Mouse (Mus musculus): ENCODE data around the gene Arf4. TPM values are rescaled to one million over a fixed set of nuclear protein-coding genes. Genes with fewer than 3 reads are reported as not detected.

Arf4 gene
- 100 to 1,000 TPM; 125 to 128 TPM for total RNA-seq (2021)

DNA sequence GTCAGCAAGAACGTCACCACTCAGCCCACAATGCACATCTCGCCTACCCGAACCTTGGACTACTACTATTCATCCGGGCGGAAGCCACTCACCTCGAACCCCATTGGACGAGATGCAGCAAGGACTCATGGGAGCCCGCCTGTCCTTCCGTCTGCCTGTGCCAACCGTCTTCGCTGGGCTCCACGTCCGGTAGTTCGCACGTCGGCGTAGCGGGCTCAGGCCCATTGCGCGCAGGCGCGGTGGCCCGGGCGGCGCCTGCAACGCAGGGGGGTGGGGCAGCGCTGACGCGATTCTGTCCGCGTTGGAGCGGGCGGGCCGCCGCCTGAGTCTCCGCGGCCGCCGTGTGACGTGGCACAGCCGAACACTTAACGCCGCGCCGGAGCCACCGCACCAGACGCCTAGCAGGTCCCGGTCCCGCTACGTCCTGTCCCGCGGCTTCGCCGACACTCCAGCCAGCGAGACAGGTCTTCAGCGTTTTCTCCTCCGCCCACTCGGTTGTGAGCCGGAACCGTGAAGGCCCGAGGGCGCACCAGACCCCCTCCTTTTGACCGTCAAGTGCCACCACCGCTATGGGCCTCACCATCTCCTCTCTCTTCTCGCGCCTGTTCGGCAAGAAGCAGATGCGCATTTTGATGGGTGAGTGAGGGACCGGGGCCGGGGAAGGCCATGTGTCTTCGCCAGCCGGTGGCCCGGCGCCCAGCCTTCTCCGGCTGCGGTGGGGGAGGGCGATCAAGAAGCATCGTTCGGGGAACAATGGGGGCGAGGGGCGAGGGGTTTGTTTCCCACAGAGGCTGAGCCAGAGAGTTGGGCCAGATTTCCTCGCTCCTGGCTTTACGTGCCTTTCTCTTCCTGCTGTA lies at the start of gene Arf4:
Gene Arf4, plus strand, starts transcription at position 224 of the 857 bp plus-strand sequence.
- peak; percentile 97 to 98 for DNase-seq

DNA sequence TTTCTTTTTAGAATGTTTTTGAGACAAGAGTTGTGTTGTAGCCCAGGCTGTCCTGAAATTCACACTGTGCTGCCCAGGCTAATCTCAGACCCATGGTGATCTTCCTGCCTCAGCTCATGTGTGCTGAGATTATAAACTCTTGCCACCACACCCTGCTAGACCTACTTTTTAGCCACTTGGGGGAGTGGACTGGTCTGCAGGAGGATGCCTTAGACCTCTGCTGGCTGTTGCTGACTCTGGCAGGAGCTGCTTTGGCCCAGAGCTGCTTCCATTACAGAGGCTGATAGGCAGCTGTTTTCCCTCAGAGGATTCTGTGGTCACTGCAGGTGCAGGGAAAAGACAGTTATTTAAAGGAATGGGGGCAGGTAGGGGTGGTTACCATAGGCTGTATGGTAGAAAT lies 46.5 kb upstream of the Arf4 start:
- no peak for DNase-seq

DNA sequence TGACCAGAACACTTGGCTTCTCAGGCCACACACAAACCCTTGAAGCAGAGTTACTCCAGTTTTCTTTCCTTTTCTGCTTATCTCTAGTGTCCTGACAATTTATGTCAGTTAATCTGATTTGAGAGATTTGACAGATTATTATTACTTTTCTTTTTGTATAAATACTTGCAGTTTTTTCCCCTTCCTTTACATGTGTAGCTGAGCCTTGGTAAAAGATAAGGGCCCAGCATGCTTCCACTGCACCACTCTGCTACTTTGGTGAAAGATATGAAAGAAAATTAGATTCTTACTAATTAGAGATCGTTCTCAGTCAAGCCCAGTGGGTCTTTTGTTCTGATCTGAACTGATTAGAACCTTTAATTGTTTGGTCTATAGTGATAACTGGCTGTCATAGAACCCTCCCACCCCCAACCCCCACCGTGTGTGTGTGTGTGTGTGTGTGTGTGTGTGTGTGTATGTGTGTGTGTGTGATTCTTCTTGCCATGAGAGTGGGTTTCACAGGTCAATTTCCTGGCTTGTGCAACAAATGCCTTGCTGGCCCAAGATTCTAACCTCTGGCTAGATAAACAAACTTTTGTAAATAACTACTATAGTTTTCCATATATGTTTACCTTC lies 44.5 kb upstream of the Arf4 start:
- no peak for DNase-seq

DNA sequence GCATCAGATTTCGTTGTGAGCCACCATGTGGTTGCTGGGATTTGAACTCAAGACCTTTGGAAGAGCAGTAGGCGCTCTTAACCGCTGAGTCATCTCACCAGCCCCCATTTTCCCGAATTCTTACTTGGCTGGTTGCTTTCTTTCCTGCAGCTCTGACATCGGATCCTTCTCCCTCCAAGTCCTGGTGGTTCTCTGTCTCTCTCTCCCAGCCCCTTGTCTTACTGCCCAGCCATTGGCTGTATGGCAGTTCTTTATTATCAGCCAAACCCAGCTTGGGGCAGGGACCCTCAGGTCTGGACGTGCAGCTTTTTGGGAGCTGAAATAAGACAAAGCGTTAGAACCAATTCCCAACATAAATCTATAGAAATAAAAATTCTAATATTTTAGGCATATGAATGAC lies 42.7 kb upstream of the Arf4 start:
- DNase-seq: no peak

DNA sequence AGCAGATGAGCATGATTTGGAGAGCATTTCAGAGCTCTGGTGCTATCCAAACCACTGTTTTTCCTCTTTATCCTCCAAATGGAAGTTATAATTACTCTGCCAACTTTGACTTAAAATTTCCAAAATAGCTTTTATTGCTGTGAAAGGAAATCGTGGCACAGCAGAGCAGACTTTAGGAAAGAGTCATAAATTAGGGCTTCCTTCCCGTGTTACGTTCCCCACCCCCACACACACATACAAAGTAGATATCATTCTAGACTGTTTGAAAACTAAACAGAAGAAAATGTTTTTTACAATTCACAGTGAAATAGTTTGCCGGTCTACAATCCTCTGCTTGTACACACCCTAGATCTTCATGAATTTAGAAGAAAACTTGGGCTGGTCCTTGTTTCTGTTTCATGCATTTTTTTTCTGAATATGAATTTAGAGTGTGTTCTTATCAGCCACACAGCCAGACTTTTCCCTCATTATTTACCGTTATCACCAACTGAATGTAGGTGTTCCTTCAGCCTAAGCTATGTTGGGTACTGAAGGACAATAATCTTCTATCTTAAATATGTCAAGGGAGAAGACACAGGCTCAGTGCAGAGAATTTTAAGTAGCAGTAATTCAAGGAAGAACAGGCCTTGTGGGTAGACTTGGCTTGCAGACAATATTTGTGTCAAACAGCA lies 42.0 kb upstream of the Arf4 start:
- DNase-seq: no peak

DNA sequence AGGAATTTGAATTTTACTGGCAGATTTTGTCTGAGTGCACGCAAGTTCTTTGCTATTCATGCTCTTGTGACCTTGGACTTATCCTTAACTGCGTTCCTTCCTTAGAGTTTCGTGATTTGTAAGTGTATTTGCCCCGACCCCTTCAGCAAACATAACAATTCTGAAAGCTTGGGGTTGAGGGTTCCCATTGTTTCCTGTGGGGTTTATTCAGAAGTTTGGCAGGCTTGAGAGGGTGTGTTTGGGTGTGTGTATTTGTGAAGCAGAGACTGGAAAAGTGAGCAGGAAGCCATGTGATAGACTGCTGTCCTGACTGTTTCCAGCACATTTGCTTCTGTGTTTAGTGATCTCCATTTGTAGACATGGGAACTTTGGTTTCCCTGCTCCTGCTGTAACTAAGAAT lies 32.5 kb upstream of the Arf4 start:
- no peak for DNase-seq

DNA sequence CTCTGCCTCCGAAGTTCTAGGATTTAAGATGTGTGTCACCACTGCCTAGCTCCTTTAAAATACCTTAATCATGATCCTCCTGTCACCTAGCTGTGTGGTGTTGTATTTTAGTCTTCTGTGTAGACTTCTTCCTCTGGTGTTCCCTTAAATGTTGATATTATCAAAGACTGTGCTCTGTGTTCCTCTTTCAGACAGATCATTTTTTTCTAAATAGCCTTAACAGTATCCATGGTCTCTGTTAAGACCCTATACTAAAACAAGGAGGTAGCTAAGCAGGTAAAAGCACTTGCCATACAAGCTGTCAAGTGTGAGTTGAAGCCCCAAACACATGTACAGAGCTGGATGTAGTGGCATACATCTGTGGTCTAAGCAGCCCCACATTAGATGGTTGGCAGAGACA lies 28.2 kb upstream of the Arf4 start:
- DNase-seq: no peak

DNA sequence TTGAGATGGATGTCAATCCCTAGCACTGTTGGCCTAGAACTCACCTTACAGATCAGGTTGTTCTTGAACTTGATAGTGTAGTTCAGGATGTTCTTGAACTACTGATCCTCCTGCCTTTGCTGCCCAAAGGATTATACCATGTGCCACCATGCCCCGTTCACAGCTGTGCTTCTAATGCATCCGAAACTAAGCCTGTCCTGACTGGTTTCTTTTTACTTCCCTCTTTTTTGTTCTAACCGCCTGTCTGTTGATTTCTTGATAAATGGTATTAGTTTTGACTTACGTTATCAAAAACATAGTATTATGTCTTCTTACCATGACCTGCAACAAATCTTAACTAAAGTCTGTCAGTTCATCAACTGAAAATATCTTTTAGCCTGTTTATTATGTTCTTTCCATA lies 27.2 kb upstream of the Arf4 start:
- no peak for DNase-seq

DNA sequence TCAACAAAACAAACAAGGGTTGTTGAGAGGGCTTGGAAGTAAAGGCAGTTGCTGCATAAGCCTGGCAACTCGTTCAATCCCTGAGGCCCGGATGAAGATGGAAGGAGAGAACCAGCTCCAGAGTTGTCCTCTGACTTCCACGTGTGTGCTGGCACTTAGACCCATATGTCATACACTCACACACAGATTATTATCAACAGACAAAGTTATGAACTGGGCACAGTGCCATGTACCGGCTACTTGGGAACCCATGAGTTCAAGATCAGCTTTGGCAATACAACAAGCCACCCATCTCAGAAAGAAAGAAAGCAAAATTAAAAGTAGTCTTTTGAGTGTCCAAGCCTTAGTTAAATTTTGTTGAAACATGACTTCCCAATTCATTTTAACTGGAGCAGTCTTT lies 12.6 kb upstream of the Arf4 start:
- no peak for DNase-seq

DNA sequence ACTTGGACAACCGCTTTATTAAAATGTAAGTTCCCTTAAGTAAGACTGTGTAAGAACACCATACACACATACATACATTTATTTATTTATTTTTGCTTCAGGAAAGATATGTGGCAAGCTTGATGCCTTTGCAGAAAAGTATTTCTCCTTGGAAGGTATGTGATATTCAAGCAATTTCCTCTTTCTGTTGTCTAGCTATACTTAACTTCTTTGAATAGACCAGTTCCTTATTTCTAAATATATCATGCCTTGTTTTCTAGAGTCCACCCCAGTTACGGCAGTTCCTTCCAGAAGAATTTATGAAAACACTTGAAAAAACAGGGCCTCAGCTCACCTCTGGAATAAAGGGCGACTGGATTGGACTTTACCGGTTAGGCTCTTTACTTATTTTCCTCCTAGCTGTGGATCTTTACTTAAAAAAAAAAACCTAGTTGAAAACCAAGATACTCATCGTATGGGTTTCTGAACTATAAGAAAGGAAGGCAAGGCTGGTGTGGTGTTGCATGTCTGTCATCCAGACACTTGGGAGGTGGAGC lies 11.2 kb upstream of the Arf4 start:
- no peak for DNase-seq

DNA sequence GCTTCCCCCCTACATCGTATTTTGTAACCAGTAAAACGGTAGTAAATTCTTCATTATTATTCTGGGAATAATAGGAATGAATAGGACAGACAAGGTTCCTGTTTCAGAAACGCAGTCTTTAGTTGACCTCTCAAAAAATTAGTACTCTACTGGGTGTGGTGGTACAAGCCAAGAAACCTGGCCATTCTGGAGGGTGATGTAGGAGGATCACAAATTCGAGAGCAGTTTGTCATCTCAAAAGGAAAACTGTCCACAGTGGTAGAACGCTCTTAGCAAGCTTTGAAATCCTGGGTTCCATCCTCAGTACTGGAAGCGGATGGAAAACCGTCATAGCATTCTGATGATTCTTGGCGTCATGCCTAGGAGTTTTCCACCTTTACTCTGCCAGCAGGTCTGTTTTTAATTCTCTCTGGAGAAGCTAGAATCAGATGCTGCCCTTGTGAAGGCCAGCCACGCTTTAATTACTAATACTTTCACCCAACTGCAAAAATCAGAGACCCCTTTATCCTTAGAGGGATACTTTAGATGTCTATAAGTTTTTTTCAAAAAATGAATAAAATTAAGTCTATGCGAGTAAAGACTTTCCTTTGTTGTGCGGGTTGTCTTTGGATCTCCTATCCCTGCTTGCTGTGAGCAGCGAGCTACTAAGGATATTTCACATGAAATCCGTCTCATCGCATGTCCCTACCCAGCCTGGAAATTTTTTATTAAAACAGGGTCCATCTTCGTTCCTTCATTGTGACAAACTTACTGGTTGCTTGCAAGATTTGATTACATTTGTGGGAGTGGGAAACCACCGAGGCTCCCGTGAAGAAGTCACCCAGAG lies 636 bp upstream of the Arf4 start:
- peak in 1 of 2 experiments; percentile 6 for DNase-seq

DNA sequence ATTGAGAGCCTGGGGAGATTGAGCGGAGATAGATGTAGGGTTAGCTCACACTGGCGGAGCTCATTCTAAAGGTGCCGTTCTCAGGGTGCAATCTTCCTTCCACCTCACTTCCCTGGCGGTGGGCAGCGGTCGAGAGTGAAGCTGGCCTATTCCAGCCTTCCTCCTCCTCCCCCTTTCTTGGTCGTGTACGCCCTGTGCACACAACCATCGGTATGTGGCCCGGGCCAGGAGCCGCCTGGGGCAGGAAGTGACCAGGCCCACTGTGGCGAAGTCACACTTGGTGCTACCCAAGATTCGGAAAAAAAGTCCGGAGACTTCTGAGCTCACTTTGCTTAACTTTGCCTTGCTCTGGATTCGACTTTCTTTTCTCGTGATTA lies 822 bp downstream of the Arf4 start:
- peak; percentile 20 to 41 for DNase-seq

DNA sequence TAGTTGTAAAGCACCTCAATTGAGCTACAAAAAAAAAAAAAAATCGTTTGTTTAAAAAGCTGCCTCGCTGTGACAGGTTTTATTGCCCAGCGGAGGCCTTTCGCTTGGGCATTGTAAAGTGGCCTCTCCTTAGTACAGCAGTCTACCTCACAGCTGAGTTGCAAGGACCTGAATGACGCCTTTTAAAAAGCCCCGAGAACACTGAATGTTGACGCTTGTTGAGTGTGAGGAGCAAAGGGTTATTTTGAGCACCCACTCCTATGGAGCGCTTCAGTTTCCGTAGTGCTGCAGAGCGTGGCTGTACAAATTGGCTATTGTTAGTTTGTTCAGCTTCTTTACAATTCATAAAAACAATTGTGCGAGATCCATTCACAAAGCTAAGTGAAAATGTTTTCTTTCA lies 1.4 kb downstream of the Arf4 start:
- no peak for DNase-seq

DNA sequence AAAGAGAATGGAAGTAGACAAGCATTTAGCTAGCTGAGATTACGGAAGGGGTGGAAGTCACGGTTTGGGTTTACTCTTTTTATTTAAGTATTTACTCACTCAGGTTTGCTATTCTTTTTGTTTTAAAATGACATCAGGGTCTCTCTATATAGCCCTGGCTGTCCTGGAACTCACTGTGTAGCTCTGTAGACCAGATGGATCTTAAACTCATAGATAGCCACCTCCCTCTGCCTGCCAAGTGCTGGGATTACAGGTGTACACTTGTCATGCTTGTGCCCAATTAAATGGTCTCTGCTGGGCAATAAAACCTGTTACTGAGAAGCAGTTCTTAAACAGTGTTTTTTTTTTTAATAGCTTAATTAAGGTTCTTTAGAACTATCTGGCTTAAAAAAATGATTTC lies 2.1 kb downstream of the Arf4 start:
- DNase-seq: no peak

DNA sequence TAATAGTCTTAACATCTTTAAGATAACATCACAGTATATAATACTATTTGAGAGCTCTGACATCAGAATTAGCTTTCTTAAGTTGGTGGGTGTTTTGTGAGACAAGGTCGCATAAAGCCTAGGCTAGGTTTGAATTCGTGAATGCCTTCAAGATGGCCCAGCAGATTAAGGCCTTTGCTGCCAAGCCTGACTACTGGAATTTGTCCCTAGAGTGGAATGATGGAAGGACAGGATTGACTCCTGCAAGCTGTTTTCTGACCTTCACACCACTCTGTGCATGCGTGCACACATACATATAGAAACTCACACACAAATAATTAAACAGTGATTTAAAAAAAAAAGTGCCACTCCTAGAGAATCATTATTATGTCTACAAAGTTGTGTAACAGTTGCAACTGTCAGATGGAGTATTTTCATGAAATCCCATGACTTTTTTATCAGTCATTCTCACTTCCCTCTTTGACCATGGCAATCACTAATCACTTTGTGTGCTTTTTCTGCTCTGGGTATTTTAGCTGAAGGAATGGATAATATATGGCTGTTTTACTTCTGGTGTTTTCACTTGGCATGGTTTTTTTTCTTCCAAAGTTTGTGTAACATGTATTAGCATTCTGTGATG lies 5.2 kb downstream of the Arf4 start:
- DNase-seq: no peak

DNA sequence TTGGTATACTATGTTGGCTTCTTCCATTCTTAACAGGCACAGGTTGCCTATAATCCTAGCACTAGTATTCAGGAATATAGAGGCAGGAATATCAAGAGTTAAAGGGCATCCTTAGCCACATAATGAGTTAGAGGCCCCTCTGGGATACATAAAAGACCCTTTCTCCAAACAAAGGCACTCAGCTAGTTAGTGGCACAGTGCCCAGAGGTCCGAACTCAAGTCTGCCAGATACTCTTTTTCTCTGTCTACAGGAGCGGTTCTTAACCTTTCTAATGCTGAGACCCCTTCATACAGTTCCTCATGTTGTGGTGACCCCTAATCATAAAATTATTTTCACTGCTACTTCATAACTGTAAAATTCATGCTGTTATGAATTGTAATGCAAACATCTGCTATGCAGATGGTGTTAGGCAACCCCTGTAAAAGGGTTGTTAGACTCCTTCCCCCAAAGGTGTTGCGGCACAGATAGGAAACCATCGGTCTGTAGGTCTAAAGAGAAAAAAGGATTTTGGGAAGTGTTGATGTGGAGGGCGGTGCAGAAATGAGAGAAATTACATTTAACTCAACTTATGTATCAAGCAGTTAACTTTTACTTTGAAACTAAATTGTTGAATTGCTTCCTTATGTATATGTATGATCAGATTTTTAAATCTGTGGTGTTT lies 8.2 kb downstream of the Arf4 start:
- no peak for DNase-seq

DNA sequence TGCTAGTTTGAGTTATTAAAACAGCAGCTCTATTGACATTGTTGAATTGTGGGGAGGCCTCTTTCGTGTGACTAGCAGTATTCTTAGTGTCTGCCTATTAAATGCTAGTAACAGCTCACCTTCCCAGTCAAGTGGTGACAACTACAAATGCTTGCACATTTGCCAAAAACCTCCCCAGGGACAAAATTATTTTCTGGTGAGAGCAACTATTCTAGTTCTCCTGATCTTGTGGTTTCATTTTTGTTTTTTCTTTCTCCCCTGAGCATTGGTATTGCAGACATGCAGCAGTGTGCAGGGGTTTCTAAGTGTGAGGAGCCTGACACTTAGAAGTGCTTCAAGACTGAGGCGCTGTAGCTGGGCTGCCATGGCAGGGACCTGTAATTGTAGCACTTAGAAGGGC lies 9.9 kb downstream of the Arf4 start:
- no peak for DNase-seq

DNA sequence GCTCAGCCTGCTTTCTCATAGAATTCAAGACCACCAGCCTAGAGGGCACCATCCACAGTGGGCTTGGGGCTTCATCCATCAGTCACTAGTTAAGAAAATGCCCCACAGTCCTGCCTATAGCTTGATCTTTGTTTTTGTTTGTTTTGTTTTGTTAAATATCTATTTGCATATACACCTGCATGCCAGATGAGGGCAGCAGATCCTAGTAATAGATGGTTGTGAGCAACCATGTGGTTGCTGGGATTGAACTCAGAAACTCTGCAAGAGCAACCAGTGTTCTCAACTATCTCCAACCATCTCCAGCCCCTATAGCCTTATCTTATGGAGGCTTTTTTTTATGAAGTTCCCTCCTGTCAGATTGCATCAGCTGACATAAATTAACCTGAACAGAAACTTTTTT lies 14.0 kb downstream of the Arf4 start:
- DNase-seq: no peak

DNA sequence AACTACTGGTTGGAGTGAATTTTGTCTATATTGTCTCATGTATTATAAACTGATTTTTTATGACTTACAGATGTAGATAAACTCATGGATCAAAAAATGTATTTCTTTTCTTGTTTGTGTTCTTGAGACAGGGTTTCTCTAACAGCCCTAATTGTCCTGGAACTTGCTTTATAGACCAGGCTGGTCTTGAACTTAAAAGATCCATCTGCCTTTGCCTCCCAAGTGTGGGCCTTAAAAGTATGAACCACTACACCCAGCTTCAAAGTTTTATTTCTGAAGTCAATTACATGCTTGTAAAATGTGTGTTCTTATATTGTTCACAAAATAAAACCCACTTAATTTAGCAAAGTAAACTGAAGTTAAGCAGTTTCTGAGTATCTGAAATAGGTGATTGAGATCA lies 20.3 kb downstream of the Arf4 start:
- no peak for DNase-seq

DNA sequence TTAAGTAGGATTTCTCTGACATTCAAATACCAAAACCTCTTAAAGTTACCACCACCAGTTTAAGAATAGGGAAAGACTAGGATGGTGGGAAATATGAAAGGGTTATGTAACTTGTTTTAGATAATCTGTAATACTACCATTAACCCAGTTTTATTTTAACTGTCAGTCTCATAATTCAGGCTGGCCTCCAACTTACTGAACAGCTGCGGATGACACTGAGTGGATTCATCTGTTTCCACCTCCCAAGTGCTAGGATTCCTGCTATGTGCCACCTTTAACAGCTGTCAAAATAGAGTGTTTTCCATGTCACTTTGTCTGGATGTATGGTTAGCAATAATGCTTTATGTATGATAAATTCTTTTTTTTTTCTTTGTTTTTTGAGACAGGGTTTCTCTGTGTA lies 22.4 kb downstream of the Arf4 start:
- no peak for DNase-seq

DNA sequence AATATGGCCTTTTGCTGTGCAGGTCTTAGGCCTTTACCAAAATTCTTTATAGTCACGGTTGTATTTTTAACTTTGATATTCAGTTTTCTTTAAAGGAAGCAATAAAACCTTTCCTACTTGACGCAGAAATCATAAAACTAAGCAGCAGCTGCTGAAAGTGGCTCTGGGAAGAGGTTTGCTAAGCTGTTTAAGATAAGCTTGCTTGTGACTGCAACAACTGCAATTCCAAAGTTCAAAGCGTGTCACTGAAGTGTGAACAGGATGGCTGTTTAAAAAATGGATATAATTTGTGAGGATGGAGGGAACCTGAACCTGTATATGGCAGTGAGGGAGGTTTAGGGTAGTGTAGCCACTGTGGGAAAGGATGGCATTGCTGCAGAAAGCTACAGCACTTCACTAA lies 24.1 kb downstream of the Arf4 start:
- no peak for DNase-seq

DNA sequence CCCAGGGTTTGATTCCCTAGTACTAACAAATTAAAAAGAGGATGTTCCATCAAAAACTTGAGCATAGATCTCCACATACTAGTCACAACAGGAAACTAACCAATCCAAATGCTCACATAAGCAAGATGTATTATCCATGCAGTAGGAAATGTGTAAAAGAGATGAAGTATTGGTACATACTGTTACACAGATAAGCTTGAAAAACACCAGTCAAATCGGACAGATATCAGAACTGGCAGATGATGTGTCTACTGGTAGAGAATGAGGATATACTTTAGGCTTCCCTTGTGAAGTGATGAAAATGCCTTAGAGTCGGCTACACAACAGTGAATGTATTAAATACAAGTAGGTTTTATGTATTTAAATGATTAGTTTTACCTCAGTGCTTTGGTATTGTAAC lies 24.6 kb downstream of the Arf4 start:
- DNase-seq: no peak
